Mouse (Mus musculus) retina, adult 2 months (tissue): ENCODE results near the gene Mtss1l.
A peak's percentile ranks its signal among the peaks of the same experiment; 100 is the strongest.

ENCODE experiments used
- DNase-seq: peaks from one replicate; pipeline ENCODE4 v3.0.0-alpha.2; 2012; ENCODE audit warnings: low read depth, low spot score

The Mtss1l gene

GRCm38 (mm10) chr8:110738591-110739195, 17.4 kb downstream of the Mtss1l start:
- DNase-seq = no peak

DNA sequence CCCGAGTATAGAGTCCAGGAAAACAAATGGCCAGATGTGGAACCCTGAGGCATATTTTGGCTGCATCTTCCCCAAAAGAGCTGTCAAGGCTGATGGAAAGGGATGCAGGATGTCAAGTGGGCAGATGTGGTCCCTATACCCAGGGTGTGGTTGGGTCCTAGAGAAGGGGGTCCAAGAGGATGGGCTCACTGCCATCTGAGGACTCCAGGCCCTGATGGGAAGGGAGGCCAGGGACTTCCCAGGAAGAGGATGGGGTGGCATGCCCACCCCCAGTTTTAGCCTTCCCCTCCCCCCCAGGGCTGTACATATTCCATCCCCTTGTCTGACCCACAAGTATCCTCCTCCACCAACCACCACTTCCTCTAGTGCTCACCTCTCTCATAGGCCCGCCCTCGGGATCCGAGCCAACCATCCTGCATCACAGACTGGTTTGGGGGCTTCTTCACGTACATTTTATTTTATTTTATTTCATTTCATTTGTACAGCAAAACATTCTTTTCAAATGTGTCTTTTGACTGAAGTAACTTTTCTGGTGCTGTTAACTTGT, 19.4 kb downstream of the Mtss1l start:
- no peak for DNase-seq

DNA sequence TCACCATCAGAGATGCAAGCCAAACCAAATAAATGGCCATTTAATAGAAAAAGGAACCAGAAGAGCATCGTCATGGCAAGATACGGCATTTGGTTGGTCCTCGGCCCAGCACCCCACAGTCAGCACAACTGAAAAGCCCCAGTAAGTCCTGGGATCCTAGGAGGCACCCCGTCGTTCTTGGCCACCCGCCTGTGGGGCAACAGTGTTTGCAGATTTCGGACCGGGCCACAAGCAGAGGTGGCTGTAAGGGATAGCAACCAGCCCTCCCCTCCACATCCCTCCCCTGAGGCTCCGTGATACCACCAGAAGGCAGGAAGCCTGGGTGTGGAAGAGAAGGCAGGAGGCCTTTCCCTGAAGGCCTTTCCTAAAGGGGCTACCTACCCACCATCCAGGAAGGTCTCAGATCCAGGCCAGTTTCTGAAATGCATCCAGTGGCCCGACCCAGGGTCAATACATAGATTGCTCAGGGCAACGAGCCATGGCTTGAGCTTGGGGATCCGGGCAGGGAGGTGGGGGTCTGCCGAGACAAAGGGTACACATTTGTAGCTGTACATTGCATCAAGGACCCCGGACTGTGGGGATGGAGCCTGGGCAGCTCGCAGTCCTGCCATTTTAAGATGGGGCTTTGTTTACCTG, 20.7 kb downstream of the Mtss1l start:
- DNase-seq = no peak

GRCm38 (mm10) chr8:110742452-110742818, 21.2 kb downstream of the Mtss1l start:
- no peak for DNase-seq

GRCm38 (mm10) chr8:110745162-110745561, 23.9 kb downstream of the Mtss1l start:
- no peak for DNase-seq

GRCm38 (mm10) chr8:110746661-110747060, 25.4 kb downstream of the Mtss1l start:
- DNase-seq = no peak

- peak; percentile 38 for DNase-seq
Observed at GRCm38 (mm10) chr8:110749500-110750170, 28.4 kb downstream of the Mtss1l start.

DNA sequence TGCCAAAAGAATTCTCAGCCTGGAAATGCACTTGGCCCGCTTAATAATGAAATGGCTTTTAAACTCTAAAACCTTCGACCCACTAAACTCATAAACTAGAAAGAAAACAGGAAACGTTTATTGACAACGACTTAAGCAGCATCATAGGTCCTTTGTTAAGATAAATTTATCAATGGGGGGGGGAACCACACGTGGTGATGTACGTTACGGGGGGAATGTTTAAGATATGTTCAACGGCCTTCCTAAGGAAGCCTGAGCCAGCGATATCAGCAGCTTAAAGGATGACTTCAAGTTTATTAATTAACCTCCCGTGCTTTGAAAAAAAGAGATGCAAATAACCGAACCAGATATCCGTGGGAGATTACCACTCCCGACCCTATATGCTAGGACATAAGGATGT, 29.0 kb downstream of the Mtss1l start:
- DNase-seq = no peak

- DNase-seq = no peak
Observed at GRCm38 (mm10) chr8:110751490-110751889, 30.2 kb downstream of the Mtss1l start.

DNA sequence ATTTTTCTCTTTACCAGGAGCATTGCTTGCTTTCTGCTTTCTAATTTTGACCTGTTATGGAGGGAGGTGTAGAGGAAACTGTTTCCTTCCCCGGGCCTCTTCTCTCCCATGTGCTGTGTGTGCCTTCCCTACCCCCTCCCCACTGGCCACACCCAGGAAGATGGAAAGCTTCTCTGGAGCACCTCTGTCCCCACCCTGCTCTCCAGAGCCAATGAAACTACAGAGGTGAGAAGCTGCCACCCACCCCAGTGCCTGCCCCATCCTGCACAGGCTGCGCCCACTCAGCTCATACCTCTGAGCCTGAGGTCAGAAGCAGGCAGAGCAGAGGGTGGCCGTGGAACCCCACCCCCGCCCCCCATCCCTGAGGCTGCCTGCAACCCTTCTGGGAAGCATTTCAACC, 33.4 kb downstream of the Mtss1l start:
- no peak for DNase-seq

- no peak for DNase-seq
Observed at GRCm38 (mm10) chr8:110755511-110756170, 34.4 kb downstream of the Mtss1l start.

GRCm38 (mm10) chr8:110756196-110756595, 34.9 kb downstream of the Mtss1l start:
- no peak for DNase-seq

DNA sequence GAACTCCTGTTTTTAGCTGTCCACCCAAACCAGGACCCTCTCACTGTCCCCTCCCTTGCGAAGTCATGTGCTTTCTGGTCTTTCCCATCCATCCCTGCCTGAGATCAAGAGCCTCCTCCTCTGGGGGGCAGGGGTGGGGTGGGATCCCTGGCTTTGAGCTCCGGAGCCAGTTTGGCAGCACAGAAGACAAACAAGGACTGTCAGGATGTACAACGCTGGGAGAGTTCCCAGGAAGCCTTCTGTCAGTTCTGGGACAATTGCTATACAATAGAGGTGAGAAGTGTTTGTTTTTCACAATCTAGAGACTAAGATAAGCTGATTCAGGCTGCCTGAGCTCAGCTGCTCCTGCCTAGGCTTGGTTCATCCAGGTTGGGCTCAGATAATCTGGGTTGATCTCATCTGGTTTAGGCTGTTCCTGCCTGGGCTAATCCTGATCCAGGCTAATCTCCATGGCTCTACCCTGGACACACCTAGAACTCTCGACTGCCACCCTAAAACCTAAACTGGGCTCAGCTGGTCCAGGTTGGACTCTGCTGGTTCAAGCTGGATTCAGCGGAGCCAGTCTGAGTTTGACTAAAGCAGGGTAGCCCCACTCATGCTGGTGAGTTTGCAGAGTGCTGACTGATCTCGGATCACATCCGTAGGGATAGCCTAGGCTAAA, 39.1 kb downstream of the Mtss1l start:
- no peak for DNase-seq

DNA sequence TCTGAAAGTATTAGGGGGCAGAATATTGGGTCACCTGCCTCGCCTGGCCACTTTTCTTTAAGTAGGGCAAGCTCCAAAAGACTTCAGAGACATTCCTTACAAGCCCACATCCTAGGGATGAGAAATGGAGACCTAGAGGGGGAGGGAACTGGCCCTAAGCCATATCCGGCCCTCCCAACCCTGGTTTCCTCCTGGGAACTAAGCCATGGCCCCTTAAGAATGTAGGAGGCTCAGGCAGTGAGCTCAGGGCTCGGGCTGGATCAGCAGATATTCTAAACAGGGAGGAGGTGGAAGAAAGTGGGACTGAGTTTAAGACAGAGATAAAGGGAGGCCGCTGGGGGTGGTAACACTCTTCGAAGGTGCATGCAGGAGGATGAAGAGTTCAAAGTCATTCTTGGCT, 39.9 kb downstream of the Mtss1l start:
- no peak for DNase-seq

- DNase-seq = no peak
Observed at GRCm38 (mm10) chr8:110761988-110762387, 40.7 kb downstream of the Mtss1l start.

DNA sequence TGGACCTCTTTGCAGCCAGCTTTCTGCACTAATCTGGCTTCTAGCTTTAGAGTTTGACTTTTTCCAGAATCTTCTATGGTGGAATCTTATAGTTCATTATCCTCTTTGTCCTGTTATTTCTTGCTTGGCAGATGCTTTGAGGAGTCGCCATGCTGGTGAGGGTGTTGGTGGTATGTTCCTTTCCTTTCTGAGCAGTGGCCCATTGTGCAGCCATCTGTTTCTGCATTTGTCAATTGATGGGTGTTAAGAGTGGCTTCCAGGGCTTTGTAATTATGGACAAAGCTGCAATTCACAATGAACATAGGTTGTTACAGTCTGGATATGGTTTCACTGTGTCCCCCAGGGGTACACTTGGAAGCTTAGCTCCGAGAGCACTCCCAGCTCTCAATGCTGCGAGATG, 43.4 kb downstream of the Mtss1l start:
- DNase-seq = no peak

- no peak for DNase-seq
Observed at GRCm38 (mm10) chr8:110767261-110767660, 46.0 kb downstream of the Mtss1l start.

DNA sequence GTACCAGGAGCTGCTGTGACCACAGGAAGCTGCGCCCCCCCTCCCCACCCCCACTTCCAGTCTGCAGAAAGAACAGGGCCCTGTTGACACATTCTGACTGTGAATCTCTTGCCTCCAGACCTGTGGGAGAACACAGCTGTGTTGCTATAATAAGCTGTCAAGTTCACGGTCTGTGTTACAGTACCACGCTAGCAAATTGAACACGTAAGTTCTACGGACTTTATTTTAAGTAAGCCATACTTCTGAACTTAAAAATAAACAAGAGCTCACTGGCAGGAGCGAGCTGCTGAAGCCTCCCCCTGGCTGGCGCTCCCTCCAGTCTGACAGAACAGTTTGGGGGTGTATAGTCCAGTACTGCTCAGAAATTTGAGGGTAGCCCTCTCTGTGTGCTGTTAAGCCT, 51.2 kb downstream of the Mtss1l start:
- no peak for DNase-seq

- DNase-seq = no peak
Observed at GRCm38 (mm10) chr8:110774047-110774446, 52.8 kb downstream of the Mtss1l start.

DNA sequence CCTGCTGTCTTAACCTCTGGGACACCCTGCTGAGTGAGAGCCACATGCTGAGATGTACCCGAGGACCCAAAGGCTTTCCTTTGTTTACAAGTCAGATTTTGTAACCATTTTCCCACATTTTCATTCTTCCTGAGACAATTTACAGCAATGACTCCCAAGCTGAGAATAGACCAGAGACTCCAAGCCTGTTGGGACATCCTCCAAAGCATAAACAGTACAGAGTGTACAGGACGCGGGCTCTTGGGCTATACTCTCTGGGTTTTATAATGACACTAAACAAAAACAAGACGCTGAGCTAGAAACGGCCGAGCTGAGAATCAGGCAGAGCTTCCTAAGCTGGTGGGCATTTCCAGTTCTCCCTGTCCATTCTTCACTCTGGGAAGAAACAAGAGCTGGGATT, 53.4 kb downstream of the Mtss1l start:
- DNase-seq = no peak

GRCm38 (mm10) chr8:110775316-110775715, 54.0 kb downstream of the Mtss1l start:
- DNase-seq = no peak

DNA sequence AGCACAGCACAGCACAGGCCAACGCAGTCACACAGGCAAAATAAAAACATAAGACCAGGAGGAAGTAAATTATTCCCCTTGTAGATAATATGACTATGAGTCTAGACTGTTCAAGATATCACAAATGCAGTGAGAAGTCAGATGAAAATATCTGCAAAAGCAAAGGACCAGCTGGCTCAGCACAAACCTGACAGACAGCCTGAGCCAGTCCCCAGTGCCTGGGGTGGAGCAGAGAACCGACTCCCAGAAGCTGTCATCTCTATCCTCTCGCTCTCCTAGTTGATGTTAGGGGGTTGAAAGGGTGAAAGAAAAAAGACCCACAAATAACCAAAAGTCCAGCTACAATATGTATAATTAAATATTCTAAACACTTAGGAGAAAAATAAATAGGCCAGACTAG, 54.4 kb downstream of the Mtss1l start:
- DNase-seq = no peak
